ENCODE assay signal across 14 mouse cellular contexts in the genomic region with DNA sequence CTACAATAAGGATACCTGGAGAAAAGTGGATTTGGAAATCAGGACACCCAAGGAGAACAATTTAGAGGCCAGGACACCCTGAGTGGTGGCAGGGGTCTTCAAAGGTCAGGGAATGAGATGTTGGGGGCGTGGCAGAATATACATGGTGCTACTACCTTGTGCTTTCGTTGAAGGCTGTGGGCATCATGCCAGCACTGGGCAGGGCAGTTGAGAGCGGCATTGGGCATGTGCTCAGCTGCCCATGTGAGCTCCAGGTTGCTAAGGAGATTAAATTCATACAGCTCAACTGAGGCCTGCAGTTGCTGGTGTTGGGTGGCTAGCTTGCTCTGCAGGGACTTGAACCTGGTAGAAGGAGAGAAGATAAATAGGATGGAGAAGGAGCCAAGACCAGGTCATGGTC. TPM values are rescaled to one million over a fixed set of nuclear protein-coding genes. Genes with fewer than 3 reads are reported as not detected.
DNase-seq lines count a peak whose midpoint lies in the region; ATAC-seq lines count a peak whose summit lies in the region.
"Had no signal": no experiment of that assay in that cellular context is flagged by ENCODE, and none has a peak within 500 bp of the region (broad histone marks: within the 10 kb centered on the region; RNA-seq: fewer than 3 reads in every experiment).

No protein-coding gene starts in this region.

- intact Hi-C loops in left cerebral cortex, postnatal 4 days (cut with DNase I) = no loop called here
- intact Hi-C loops in left cerebral cortex, postnatal 10 days (cut with DNase I) = no loop called here

- ATAC-seq in megakaryocyte, adult 5-6 weeks (ENCODE audit: poor library complexity, severe bottlenecking) = no peak
- ATAC-seq: midbrain, embryonic 16.5 days had no signal

- peak; percentile 48 to 52 for DNase-seq in cerebellum, postnatal 10 days
- no peak for DNase-seq in cerebellum, postnatal 14 days
- DNase-seq in left cerebral cortex, postnatal 4 days = peak; percentile 40
- DNase-seq in left cerebral cortex, postnatal 10 days (ENCODE audit: extremely low spot score in 1 of 2, low spot score in 2 of 2) = no peak
- DNase-seq in lung, postnatal 10 days = peak; percentile 43
- DNase-seq in embryo, embryonic 9.5 days (ENCODE audit: extremely low spot score) = no peak
- DNase-seq: gastrocnemius, adult 2 months; kidney, adult 2 months; kidney, postnatal 14 days; lung, embryonic 14.5 days; right cerebral cortex, postnatal 25 days; thymus, postnatal 25 days had no signal

RNA-seq across cellular contexts. Expression of a gene that starts 33.0 kb away (rescaled TPM):
- 1 to 10 TPM; 7.1 to 8.1 TPM for total RNA-seq in left cerebral cortex, postnatal 4 days (2021)
- 1 to 10 TPM; 2.6 to 3.3 TPM for total RNA-seq in left cerebral cortex, postnatal 10 days (2021)
- 0.43 and 1.3 TPM in 2 replicates for total RNA-seq in megakaryocyte, adult 5-6 weeks (2015)
- 0.12 and 0.66 TPM in 2 replicates for total RNA-seq in megakaryocyte, adult 5-6 weeks (2017)

RNA-seq across cellular contexts. Expression of a gene that starts 38.9 kb away (rescaled TPM):
- 1 to 10 TPM; 3.7 to 5.4 TPM for total RNA-seq in left cerebral cortex, postnatal 4 days (2021)
- total RNA-seq in left cerebral cortex, postnatal 10 days (2021) = 1 to 10 TPM in 1 of 2 experiments, under 1 TPM in 1; 0.71 to 1.6 TPM
- total RNA-seq in megakaryocyte, adult 5-6 weeks (2015) = 0.80 and 1.7 TPM in 2 replicates
- total RNA-seq in megakaryocyte, adult 5-6 weeks (2017) = 0.15 and 0.37 TPM in 2 replicates

RNA-seq across cellular contexts. Expression of a gene that starts 38.9 kb away (rescaled TPM):
- 10 to 100 TPM; 10.2 to 11.1 TPM for total RNA-seq in left cerebral cortex, postnatal 4 days (2021)
- 1 to 10 TPM; 5.6 to 6.2 TPM for total RNA-seq in left cerebral cortex, postnatal 10 days (2021)
- total RNA-seq in megakaryocyte, adult 5-6 weeks (2015) = 4.5 and 8.0 TPM in 2 replicates
- 2.3 and 5.4 TPM in 2 replicates for total RNA-seq in megakaryocyte, adult 5-6 weeks (2017)

Comparison
In these comparisons a context has a peak if more than half of its experiments do, and no peak if none do; other contexts are left out.
1. DNase-seq: peak in cerebellum, postnatal 10 days (2 of 2), left cerebral cortex, postnatal 4 days (single experiment) and lung, postnatal 10 days (single experiment); none in cerebellum, postnatal 14 days (0 of 2), left cerebral cortex, postnatal 10 days (0 of 2) and embryo, embryonic 9.5 days (single experiment).